Mouse (Mus musculus) T-helper 17 cell (primary cell): ENCODE results near the gene Fpr1.

Experiments
- in situ Hi-C, 2 experiments: fragments of 300-600 bp; cut with MboI, MseI; formaldehyde crosslinking; loops; 1 replicate in 1 of 2; 2 replicates in 1 of 2; pipeline ENCODE4 v1.15.1; 2025; ENCODE audit warnings: high pct_unique_total_duplicates in 2 of 2

Gene Fpr1

DNA sequence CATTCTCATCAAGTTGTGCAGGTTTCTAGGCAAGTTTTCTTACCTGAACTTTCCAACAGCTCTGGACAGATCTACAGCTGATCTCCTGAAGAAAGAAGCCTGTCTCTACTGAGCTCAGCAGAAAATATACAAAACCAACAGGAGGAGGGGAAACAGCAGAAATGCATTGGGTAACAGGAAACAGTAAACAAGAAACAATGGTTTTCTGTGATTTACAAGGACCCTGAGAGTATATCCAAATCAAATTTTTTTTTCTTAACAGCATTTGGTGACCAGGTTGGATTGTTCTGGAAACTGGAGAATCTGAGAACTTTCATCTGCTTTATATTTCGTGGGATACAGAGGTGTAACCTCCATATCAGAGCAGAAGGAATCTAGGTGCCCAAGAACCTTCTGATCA is at the start of gene Fpr1:
TSS of gene Fpr1 (minus strand) at position 101 of the 400 bp plus-strand sequence.
- in situ Hi-C loops = no loop called here

- in situ Hi-C loops = loop anchor here in 1 of 2 experiments (10.0 kb wide), 1 partner anchor 627 kb away; no protein-coding TSS in a partner anchor
These were observed 34.0 kb upstream of the Fpr1 start for GRCm38 (mm10) chr17:17917782-17918181.

DNA sequence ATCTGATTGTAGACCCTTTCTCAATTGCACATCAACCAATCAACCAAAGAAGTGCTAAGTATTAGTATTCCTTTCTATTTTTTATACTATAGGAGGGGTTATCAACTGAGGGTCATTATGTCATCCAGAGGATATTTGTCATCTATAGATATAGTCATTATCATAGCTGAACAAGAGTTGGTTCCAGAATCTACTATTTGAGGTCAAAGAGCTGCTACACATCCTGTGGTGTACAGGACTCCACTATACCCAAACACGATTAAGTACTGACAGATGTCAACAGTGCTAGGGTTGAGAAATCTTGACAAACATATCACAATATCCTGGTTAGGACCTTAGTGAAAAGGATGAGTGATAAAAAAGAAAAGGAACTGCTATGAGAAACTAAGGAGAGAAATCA is 33.6 kb upstream of the Fpr1 start:
- in situ Hi-C loops = loop anchor here in 1 of 2 experiments (10.0 kb wide), 1 partner anchor 627 kb away; no protein-coding TSS in a partner anchor

DNA sequence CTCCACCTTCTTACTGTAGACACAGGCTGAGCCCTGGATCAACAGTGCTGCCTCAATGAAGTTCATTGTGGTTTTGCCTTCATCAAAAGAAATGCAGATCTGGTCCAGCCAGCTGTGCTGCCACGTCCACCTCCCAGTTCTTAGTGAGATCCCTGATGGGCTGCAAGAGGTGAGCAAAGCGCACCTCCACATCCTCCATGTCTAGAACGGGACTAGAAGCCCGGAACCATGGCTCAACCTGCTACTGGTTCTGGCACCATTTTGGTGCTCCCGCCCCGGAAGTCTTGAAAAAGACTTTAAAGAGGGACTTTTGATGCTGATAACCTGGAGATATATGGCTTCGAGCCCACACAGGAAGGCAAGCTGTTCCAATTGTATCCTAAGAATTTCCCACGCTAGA is 28.9 kb upstream of the Fpr1 start:
- in situ Hi-C loops = loop anchor here in 1 of 2 experiments (10.0 kb wide), 1 partner anchor 632 kb away; no protein-coding TSS in a partner anchor

DNA sequence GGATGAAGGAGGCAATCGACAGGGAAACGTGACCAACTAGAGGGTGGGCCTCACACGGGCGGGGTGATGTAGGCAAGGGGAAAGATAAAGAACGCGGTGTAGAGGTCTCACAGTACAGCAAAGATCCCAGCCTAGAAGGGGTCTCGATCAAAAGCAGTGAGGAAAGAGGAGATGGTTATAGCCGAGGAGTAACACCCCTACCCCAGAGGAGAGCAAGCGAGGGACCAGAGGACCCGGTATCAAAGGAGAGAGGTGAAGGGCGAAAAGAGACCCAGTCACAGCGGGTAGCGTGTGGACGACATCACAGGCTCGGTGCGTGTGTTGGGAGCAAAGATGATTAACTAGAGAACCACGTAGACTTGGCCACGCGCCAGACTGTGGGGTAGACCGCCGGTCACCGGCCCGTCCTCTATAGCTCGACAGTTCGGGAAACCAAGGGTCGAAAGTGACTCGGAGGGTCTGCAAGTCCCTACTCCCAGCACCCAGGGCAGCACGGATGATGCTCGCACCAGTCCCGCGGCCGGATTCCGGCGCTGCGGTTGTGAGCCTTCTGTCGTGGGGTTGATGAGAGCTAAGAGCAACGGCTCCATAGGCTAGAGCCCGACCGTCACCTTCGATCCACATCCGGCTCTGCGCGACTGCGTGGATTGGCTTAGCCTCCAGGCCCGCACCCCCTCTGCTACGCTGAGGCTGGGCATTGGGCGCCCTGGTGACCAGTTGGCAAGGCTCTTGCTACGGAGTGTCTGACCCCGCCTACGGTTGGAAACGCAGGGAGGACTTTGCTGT is 26.1 kb upstream of the Fpr1 start:
- in situ Hi-C loops = loop anchor here (10.0 kb wide), 2 partner anchors 635 to 645 kb away; no protein-coding TSS in a partner anchor

DNA sequence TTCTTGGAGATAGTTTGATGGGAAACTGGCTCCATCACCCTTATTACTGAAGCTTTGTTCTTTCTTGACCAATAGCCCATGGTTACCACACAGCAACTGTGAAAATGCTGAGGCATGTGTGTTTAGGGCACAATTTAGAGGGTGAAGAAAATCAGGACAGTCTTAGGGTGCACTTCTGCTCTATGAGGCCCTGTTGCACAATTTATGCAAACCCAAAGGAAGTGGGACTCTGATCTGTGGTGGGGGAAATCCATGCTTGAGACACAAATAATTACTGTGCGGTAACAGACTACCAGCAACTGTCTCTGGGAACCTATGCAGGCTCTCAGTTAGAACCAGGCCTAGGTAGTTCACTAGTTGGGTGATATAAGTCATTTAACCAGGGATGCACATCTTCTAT is 17.0 kb upstream of the Fpr1 start:
- in situ Hi-C loops = loop anchor here in 1 of 2 experiments (5.0 to 10.0 kb wide), 2 partner anchors 68 to 654 kb away; no protein-coding TSS in a partner anchor

- in situ Hi-C loops = loop anchor here (5.0 kb wide), 1 partner anchor 132 kb away; no protein-coding TSS in a partner anchor
These were observed 15.5 kb upstream of the Fpr1 start for GRCm38 (mm10) chr17:17899268-17899667.

DNA sequence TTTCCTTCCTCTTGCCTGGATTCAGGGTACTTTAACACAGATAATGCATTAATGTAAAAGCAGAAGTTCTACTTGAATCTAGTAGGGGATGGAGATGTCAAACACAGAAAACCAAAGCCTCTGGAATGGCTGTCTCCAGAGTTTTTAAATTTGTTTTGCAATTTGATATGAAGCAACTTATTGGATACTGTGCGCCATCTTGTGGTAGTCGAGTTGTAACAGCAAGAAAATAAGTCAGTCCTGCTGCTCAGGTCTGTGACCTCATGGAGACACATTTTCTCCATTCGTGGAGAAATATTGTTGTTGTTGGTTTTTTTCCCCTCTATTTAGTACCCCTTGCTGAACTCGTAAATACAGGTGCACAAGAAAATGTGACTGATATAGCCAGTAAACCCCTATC is 12.3 kb upstream of the Fpr1 start:
- in situ Hi-C loops = loop anchor here (5.0 kb wide), 1 partner anchor 129 kb away; no protein-coding TSS in a partner anchor

GRCm38 (mm10) chr17:17889732-17890425 is 6.1 kb upstream of the Fpr1 start:
- in situ Hi-C loops = no loop called here

- in situ Hi-C loops = no loop called here
These were observed 4.1 kb upstream of the Fpr1 start, which contains the start of the genes Fpr2 and Fpr3 for GRCm38 (mm10) chr17:17887774-17888248. Fpr2 (plus strand) TSS chr17:17887824. Fpr3 (plus strand) TSS chr17:17887852.

GRCm38 (mm10) chr17:17882672-17883071 is 1.1 kb downstream of the Fpr1 start:
- in situ Hi-C loops = no loop called here

GRCm38 (mm10) chr17:17879347-17879746 is 4.4 kb downstream of the Fpr1 start:
- in situ Hi-C loops = loop anchor here in 1 of 2 experiments (5.0 to 10.0 kb wide), 2 partner anchors 62 to 565 kb away; no protein-coding TSS in a partner anchor

DNA sequence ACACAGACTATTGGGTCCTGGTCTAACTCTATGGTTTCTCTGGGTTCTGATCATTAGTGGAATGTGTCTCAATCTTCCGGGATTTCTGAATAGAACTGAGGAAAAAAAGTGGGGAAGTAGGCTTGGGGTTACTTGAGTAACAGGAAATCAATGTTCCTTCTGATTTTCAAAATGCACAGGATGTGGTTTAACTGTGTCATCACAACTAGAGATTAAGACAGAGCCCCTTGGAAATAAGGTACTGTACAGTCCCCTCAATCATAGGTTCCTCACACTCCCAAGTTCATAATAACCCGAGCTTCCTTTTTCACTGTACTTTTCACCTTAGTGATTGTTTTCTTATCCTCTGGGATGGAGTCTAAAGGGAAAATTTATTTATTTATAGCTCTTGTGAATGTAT is 12.0 kb downstream of the Fpr1 start:
- in situ Hi-C loops = loop anchor here in 1 of 2 experiments (10.0 kb wide), 1 partner anchor 573 kb away; no protein-coding TSS in a partner anchor

DNA sequence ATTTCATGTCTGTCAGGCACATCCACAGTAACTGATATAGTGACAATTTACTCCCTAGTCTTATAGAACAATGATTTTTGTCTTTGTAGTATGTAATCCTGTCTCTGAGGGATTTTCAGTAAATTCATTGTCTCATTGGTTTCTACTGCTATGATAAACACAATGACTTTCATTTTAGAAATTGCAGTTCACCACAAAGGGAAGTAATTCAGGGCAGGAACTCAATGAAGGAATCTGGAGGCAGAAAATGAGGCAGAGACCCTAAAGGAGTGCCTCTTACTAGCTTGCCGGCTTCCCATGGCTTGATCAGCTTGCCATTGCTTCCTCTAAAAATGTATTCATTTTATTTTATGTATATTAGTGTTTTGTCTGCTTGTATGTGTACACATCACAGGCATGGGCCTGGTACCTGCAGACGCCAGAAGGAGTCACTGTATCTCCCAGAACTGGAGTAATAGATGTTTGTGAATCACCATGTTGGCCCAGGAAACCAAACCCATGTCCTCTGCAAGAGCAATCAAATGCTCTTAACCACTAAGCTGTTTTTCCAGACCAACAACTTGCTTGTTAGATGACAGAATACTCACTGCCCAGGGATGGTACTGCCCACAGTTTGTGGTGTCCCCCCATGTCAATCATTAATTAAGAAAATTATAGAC is 12.7 kb downstream of the Fpr1 start:
- in situ Hi-C loops = loop anchor here in 1 of 2 experiments (10.0 kb wide), 1 partner anchor 574 kb away; no protein-coding TSS in a partner anchor

- in situ Hi-C loops = no loop called here
These were observed 16.8 kb downstream of the Fpr1 start for GRCm38 (mm10) chr17:17866801-17867469.

GRCm38 (mm10) chr17:17865168-17865567 is 18.6 kb downstream of the Fpr1 start:
- in situ Hi-C loops = no loop called here

DNA sequence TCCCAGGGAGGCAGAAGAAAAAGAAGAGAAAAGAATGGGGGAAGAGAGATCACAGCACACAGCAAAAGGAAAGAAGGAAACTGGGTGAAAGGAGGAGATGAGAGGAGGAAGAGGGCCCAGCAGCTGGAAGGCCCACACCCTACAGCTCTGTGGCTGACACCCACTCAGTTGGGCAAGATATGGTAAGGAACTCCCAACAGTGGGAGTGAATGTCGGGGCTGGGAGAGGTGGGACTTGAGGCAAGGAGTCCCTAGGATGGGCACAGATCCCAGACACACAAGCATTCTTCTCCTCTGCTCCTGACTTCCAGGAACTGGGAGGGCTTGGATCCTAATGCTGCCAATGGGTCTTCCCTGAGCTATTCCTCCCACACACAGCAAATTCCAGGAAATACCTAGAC is 21.4 kb downstream of the Fpr1 start:
- in situ Hi-C loops = no loop called here

GRCm38 (mm10) chr17:17860110-17860509 is 23.6 kb downstream of the Fpr1 start:
- in situ Hi-C loops = no loop called here

DNA sequence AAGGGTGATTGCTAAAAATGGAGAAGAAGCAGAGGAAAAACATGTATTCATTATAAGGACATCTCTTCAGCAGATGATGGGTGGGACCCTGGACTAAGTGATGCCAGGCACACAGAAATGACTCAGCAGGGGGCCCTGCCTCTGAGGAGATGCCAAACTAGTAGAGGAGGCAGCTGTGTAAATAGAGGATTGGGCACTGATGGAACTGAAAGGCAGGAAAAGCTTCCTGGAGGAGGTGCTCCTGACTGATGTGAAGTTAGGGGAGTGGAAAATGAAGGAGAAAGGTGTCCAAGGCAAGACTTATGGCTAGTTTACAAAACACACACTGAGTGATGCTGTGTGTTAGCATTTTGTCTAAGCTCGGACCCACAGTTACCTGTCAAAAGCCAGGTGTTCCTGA is 26.3 kb downstream of the Fpr1 start:
- in situ Hi-C loops = no loop called here

GRCm38 (mm10) chr17:17856612-17857011 is 27.1 kb downstream of the Fpr1 start:
- in situ Hi-C loops = no loop called here
